Mouse (Mus musculus) spleen, embryonic (tissue): ENCODE measurements around the gene Oit1.

Source experiments
- CTCF ChIA-PET: fragments of 350-600 bp; sonication (Branson Sonifier 250); formaldehyde crosslinking; loops from one replicate; lab custom pipeline; 2022; lab: Charles Lee

The Oit1 gene

GRCm38 (mm10) chr14:8335947-8336346 is 42.6 kb downstream of the Oit1 start:
- CTCF ChIA-PET, result no interaction called here

- CTCF ChIA-PET, result no interaction called here
Observed at GRCm38 (mm10) chr14:8334511-8334910, 44.0 kb downstream of the Oit1 start.

GRCm38 (mm10) chr14:8332314-8333252 is 46.0 kb downstream of the Oit1 start:
- CTCF ChIA-PET, result no interaction called here

- CTCF ChIA-PET, result no interaction called here
Observed at GRCm38 (mm10) chr14:8331307-8331905, 47.1 kb downstream of the Oit1 start.

- CTCF ChIA-PET, result no interaction called here
Observed at GRCm38 (mm10) chr14:8330390-8330789, 48.2 kb downstream of the Oit1 start.

- CTCF ChIA-PET, result no interaction called here
Observed at GRCm38 (mm10) chr14:8329552-8329951, 49.0 kb downstream of the Oit1 start.

- CTCF ChIA-PET, result no interaction called here
Observed at GRCm38 (mm10) chr14:8327371-8327770, 51.2 kb downstream of the Oit1 start.

- CTCF ChIA-PET, result no interaction called here
Observed at GRCm38 (mm10) chr14:8326961-8327360, 51.6 kb downstream of the Oit1 start.

- CTCF ChIA-PET, result no interaction called here
Observed at GRCm38 (mm10) chr14:8325746-8326145, 52.8 kb downstream of the Oit1 start.

- CTCF ChIA-PET, result interaction anchor here (0.5 kb wide), 1 partner anchor 112 kb away, joined by 3 read pairs; no protein-coding TSS in a partner anchor
Observed at GRCm38 (mm10) chr14:8320528-8320927, 58.0 kb downstream of the Oit1 start.

GRCm38 (mm10) chr14:8317194-8318097 is 61.1 kb downstream of the Oit1 start, which contains the start of gene Fam107a:
TSS of gene Fam107a (minus strand) at chr14:8318023.
- CTCF ChIA-PET, result no interaction called here

- CTCF ChIA-PET, result no interaction called here
Observed at GRCm38 (mm10) chr14:8316366-8317193, 62.0 kb downstream of the Oit1 start.

GRCm38 (mm10) chr14:8315169-8315568 is 63.4 kb downstream of the Oit1 start:
- CTCF ChIA-PET, result no interaction called here

- CTCF ChIA-PET, result no interaction called here
Observed at GRCm38 (mm10) chr14:8314536-8314935, 64.0 kb downstream of the Oit1 start.

GRCm38 (mm10) chr14:8313877-8314276 is 64.7 kb downstream of the Oit1 start:
- CTCF ChIA-PET, result no interaction called here

- CTCF ChIA-PET, result no interaction called here
Observed at GRCm38 (mm10) chr14:8309621-8310141, 68.9 kb downstream of the Oit1 start.

- CTCF ChIA-PET, result no interaction called here
Observed at GRCm38 (mm10) chr14:8308650-8309049, 69.9 kb downstream of the Oit1 start.

- CTCF ChIA-PET, result no interaction called here
Observed at GRCm38 (mm10) chr14:8306884-8307283, 71.7 kb downstream of the Oit1 start.

GRCm38 (mm10) chr14:8305014-8305413 is 73.5 kb downstream of the Oit1 start:
- CTCF ChIA-PET, result no interaction called here

- CTCF ChIA-PET, result no interaction called here
Observed at GRCm38 (mm10) chr14:8304082-8304481, 74.5 kb downstream of the Oit1 start.

GRCm38 (mm10) chr14:8302687-8303086 is 75.9 kb downstream of the Oit1 start:
- CTCF ChIA-PET, result no interaction called here
